Mouse (Mus musculus) olfactory bulb, adult 2 months (tissue): ENCODE data around the gene Fam189b.

Experiments
- CTCF ChIP-seq: fragments of 200-500 bp; IDR thresholded peaks from 2 replicates; pipeline ENCODE4 v1.5.1; 2012; ENCODE audit warnings: low read depth, mild to moderate bottlenecking, low read length, moderate library complexity; ENCODE audit not compliant: insufficient read depth
- POLR2A ChIP-seq: fragments of 200-500 bp; IDR thresholded peaks from 2 replicates; pipeline ENCODE4 v1.6.1; 2012; ENCODE audit warnings: mild to moderate bottlenecking, low read depth, low read length, moderate library complexity; ENCODE audit not compliant: insufficient read depth

DNA sequence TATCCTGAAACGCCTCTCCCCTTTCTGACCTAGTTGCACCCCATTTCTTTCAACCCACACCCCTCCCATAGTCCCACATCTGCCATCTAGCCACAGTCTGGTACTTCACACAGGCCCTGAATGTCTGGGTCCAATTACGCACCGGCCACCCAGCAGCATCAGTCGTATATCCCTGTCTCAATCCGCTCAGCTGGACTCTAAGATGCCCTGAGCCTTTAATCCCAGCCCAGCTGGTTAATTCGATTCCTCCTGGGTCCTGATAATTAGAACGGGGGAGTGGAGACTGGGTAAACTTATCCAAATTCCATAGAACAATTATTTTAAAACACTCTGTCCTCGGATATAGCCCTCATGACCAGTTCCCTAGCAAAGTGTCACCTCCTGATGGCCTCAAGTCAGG, 37.4 kb upstream of the Fam189b start:
- TF ChIP-seq POLR2A = no peak
- no peak for TF ChIP-seq CTCF
